Mouse (Mus musculus) stomach, embryonic 14.5 days (tissue): ENCODE data around the gene Tgfbrap1. TPM values are rescaled to one million over a fixed set of nuclear protein-coding genes. Genes with fewer than 3 reads are reported as not detected.

Source experiments
- ATAC-seq: fragments of 200-750 bp; cut with Nextera tagmentation; 2 replicates; pipeline ENCODE4 v1.8.0; 2017; ENCODE audit warnings: low read depth, moderate TSS enrichment; ENCODE audit not compliant: insufficient number of reproducible peaks, insufficient read depth, low FRiP score
- H3K27ac ChIP-seq: fragments of 300-500 bp; sonication (generic); 2 replicates; pipeline ENCODE4 v1.5.1; 2014; ENCODE audit warnings: mild to moderate bottlenecking, low read length, moderate library complexity, mixed read lengths
- H3K27me3 ChIP-seq: fragments of 300-500 bp; sonication (generic); 2 replicates; pipeline ENCODE4 v1.6.1; 2014; ENCODE audit warnings: low read length, control low read depth, mixed read lengths; ENCODE audit not compliant: control insufficient read depth, insufficient read depth
- H3K36me3 ChIP-seq: fragments of 300-500 bp; sonication (generic); 2 replicates; pipeline ENCODE4 v1.6.1; 2014; ENCODE audit warnings: mild to moderate bottlenecking, control low read depth, low read length, moderate library complexity, mixed read lengths; ENCODE audit not compliant: control insufficient read depth, insufficient read depth
- H3K4me1 ChIP-seq: fragments of 300-500 bp; sonication (generic); 2 replicates; pipeline ENCODE4 v1.6.1; 2014; ENCODE audit warnings: low read length, control low read depth, mixed read lengths; ENCODE audit not compliant: control insufficient read depth, insufficient read depth
- H3K4me2 ChIP-seq: fragments of 300-500 bp; sonication (generic); replicated peaks from 2 replicates; pipeline ENCODE4 v1.6.1; 2014; ENCODE audit warnings: low read depth, low read length, control low read depth
- H3K4me3 ChIP-seq: fragments of 300-500 bp; sonication (generic); 2 replicates; pipeline ENCODE4 v1.5.1; 2014; ENCODE audit warnings: low read depth, low read length, control low read depth
- H3K9ac ChIP-seq: fragments of 300-500 bp; sonication (generic); replicated peaks from 2 replicates; pipeline ENCODE4 v1.6.1; 2014; ENCODE audit warnings: low read depth, mild to moderate bottlenecking, control low read depth, low read length, moderate library complexity, mixed read lengths
- H3K9me3 ChIP-seq: fragments of 300-500 bp; sonication (generic); 2 replicates; pipeline ENCODE4 v1.6.1; 2016; ENCODE audit warnings: low read depth, low read length, control low read depth; ENCODE audit not compliant: control insufficient read depth
- WGBS: fragments of 180-500 bp; shearing (Covaris S2); extraction: QIAGEN DNeasy Blood & Tissue Kit; methylation state at CpG from one replicate; pipeline ENCODE4 v1.1.7; 2014; 5-methylcytosine and 5-hydroxymethylcytosine counted together
- polyA plus RNA-seq: library from polyadenylated mRNA; unstranded; fragments of >200 nt; fragmentation: Nextera tagmentation; extraction: Ambion mirVana; gene quantifications from 2 replicates; pipeline ENCODE4 v1.2.1, GENCODE M21; 2014

Gene Tgfbrap1
- polyA plus RNA-seq, 1 experiment from 2014 or later = 15.0 TPM

DNA sequence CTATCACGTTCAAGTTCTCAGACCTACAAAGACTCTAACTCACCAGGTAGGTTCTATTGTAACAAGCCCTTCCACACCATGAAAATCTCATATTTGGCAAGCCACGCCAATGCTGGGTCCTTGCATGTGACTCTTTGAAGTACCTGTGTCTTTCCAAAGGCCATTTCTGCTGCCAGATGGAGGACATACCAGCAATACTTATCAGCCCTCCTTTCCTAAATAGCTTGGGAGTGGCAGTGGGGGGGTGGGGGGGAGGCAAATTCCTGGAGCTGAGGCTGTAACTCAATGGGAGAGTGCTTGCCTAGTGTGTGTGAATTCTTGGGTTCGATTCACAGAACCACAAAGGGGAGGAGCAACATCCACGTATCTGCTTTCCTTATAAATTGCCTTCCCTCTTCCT is 26.3 kb upstream of the Tgfbrap1 start:
- 85% methylated on average over 4 of the region's 4 CpGs for WGBS
- ATAC-seq = no peak
- Histone ChIP-seq H3K4me1 (no peaks in the 10 kb centered on the region), H3K4me2 (no peak overlapping the region), H3K36me3 (peaks cover 46% of the 10 kb centered on the region), H3K4me3 (no peak overlapping the region), H3K9ac (no peak overlapping the region), H3K9me3 (no peaks in the 10 kb centered on the region), H3K27me3 (no peaks in the 10 kb centered on the region), H3K27ac (no peak overlapping the region)

DNA sequence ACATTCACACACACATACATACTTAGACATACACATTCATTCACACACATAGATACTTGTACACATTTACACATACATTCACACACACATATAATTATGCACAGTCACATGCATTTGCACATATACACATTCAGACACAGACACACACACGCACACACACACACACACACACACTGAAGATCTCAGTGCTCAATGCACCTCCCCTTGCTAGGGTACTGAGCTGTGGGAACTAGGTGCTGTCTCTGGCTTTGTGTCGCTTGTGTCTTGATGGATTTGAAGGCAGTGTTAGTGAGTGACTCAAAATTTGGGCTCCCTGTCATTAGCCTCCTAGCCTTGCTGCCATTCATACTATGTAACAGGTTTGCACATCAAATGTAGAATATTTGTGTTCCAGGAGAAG is 24.2 kb upstream of the Tgfbrap1 start:
- Histone ChIP-seq H3K27me3 (no peaks in the 10 kb centered on the region), H3K4me3 (no peak overlapping the region), H3K4me2 (no peak overlapping the region), H3K27ac (no peak overlapping the region), H3K36me3 (peaks cover 38% of the 10 kb centered on the region), H3K9ac (no peak overlapping the region), H3K9me3 (no peaks in the 10 kb centered on the region), H3K4me1 (no peaks in the 10 kb centered on the region)
- no peak for ATAC-seq
- WGBS = 89% methylated on average over 2 of the region's 2 CpGs

DNA sequence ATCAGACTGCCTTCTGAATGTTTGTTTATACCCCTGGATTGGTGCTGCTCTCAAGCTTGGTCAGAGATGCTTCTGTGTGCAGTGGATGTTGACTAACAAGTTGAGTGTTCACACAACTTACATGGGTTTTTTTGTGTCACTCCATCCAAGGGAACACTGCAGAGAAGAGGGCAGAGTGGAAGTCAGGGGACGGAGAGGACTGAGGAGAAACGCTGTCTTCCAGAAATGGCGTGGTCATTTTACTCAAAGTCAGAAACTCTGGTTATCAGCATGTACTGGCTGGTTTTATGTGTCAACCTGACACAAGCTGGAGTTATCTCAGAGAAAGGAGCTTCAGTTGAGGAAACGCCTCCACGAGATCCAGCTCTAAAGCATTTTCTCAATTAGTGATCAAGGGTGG is 22.5 kb upstream of the Tgfbrap1 start:
- no peak for ATAC-seq
- WGBS = 97% methylated on average over 5 of the region's 5 CpGs
- Histone ChIP-seq H3K27ac (no peak overlapping the region), H3K9me3 (no peaks in the 10 kb centered on the region), H3K9ac (no peak overlapping the region), H3K27me3 (no peaks in the 10 kb centered on the region), H3K36me3 (peaks cover 37% of the 10 kb centered on the region), H3K4me3 (no peak overlapping the region), H3K4me1 (no peaks in the 10 kb centered on the region), H3K4me2 (no peak overlapping the region)

DNA sequence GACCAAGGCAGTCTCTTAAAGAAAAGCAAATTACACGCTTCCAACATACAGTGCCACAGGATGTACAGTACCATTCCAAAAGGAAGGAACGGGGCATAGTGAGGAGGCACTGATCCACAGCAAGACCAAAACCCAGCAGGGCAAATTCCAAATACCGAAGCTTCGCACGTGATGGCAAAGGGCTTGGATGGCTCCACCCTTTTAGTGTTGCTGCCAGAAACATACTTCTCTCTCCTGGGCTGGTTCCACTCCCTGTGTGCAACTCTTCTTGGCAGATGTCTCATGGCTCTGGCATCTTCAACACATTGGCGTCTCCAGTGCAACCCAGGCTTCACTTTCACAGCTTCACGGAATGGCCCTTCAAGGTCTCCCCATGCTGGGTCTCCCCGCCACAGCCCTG is 19.0 kb upstream of the Tgfbrap1 start:
- H3K27me3 ChIP-seq = no peaks in the 10 kb centered on the region
- ATAC-seq = no peak
- H3K9me3 ChIP-seq = no peaks in the 10 kb centered on the region
- H3K27ac ChIP-seq = no peak overlapping the region
- no peak overlapping the region for H3K4me2 ChIP-seq
- no peak overlapping the region for H3K4me3 ChIP-seq
- no peak overlapping the region for H3K9ac ChIP-seq
- WGBS = 96% methylated on average over 8 of the region's 8 CpGs
- no peaks in the 10 kb centered on the region for H3K4me1 ChIP-seq
- H3K36me3 ChIP-seq = peaks cover 29% of the 10 kb centered on the region

DNA sequence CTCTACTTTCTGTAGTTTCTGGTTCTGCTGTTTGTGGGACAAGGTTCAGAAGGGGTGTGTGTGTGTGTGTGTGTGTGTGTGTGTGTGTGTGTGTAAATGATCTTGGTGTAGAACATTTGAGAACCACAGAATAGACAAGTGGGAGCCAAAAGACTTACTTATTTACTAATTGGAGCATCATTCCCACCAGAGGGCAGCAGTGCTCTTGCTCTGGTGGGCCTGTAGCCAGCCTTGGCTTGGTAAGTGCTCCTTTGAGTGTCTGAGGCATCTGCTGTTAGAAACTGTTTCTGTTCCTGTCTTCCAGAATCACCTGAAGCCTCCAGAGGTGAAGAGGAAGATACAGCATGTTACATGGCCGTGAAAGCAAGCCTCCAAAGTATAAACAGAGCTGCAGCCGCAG is 14.4 kb upstream of the Tgfbrap1 start:
- no peak for ATAC-seq
- H3K4me2 ChIP-seq = no peak overlapping the region
- no peak overlapping the region for H3K4me3 ChIP-seq
- H3K36me3 ChIP-seq = peaks cover 46% of the 10 kb centered on the region
- no peak overlapping the region for H3K9ac ChIP-seq
- H3K4me1 ChIP-seq = no peaks in the 10 kb centered on the region
- H3K27ac ChIP-seq = no peak overlapping the region
- 81% methylated on average over 2 of the region's 2 CpGs for WGBS
- H3K9me3 ChIP-seq = no peaks in the 10 kb centered on the region
- no peaks in the 10 kb centered on the region for H3K27me3 ChIP-seq

DNA sequence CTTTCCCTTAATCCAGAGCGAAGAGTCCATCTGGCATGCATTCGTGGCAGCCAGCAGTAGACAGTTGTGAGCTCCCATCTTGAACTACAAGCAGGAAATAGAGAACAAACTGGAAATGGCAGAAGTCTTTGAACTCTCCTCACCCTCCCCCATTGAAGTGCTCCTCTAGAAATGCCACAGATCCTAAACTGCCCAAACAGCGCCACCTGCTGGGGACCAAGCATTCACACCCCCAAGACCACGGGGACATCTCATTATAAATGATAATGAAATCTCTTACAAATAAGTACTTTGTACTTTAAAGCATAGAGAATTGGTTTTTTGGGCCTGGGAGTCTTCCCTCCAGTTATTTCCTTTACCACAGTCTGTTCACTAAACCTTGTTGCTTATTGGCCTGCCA is 12.1 kb upstream of the Tgfbrap1 start:
- no peak for ATAC-seq
- no peak overlapping the region for H3K4me2 ChIP-seq
- H3K4me3 ChIP-seq = no peak overlapping the region
- WGBS = 62% methylated on average over 4 of the region's 4 CpGs
- no peaks in the 10 kb centered on the region for H3K4me1 ChIP-seq
- no peak overlapping the region for H3K9ac ChIP-seq
- H3K9me3 ChIP-seq = no peaks in the 10 kb centered on the region
- no peak overlapping the region for H3K27ac ChIP-seq
- peaks cover 41% of the 10 kb centered on the region for H3K36me3 ChIP-seq
- H3K27me3 ChIP-seq = no peaks in the 10 kb centered on the region

DNA sequence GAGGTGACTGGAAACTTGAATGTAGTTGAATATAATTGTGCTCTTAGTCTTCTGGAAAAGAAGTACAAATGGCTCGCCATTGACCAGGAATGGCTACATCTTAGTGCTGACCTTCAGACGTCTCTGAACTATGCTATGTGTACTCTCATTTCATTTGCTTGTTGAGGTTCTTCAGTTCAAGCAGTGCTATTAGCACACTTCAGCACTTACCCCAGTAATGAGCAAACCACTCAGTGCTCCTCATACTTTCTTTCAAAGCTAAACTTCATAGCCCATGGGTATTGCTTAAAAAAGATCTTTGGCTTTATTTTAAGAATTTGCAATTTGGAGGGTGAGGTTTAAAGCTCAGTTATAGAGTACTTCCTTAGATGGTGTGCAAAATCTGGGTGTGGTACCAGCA is 10.3 kb upstream of the Tgfbrap1 start:
- no peak for ATAC-seq
- Histone ChIP-seq H3K9ac (no peak overlapping the region), H3K36me3 (peaks cover 27% of the 10 kb centered on the region; the same call in 1 of the 2 replicates), H3K27ac (no peak overlapping the region), H3K9me3 (no peaks in the 10 kb centered on the region), H3K4me1 (no peaks in the 10 kb centered on the region), H3K4me2 (no peak overlapping the region), H3K27me3 (no peaks in the 10 kb centered on the region), H3K4me3 (no peak overlapping the region)
- WGBS = 89% methylated on average over 2 of the region's 2 CpGs

DNA sequence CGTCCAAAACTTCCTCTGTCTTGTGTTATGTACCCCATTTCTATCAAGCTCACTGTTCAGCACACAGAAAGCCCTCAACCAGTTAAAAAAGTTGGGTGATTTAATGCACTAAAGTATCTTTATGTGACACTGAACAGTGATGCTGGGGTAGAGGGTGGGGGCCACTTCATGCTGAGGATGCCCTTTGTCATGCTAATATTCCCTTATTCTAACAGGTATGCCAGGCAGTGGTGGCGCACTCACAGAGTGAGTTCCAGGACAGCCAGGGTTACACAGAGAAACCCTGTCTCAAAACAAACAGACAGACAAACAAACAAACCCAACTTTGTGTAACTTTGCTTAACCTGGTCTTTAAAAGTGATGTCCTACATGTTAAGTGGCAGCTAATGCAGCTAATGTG is 4.2 kb downstream of the Tgfbrap1 start:
- Histone ChIP-seq H3K9me3 (no peaks in the 10 kb centered on the region), H3K36me3 (no peaks in the 10 kb centered on the region; the same call in 1 of the 2 replicates), H3K4me2 (no peak overlapping the region), H3K4me1 (no peaks in the 10 kb centered on the region), H3K9ac (no peak overlapping the region), H3K27ac (no peak overlapping the region), H3K27me3 (no peaks in the 10 kb centered on the region), H3K4me3 (no peak overlapping the region)
- 89% methylated on average over 2 of the region's 2 CpGs for WGBS
- no peak for ATAC-seq
